ENCODE assay signal across 7 mouse cellular contexts in the genomic region with DNA sequence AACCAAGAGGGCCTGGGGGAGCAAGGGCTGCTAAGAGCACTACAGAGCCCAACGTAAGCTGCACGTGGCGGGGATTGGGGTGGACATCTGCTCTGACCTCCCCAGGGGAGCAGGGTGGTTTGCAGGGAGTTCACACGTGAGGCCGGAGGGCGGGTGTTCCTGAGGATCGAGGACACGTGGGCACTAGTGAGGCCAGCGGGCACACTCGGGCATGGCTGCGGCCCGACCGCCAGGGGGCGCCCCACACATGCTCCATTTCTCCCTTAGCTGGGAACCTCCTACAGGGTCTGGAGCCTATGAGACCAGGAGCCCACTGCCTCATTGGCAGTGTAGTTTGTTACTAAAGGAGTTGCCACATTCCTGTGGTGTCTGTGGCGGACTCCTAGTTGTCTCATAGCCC. TPM values are rescaled to one million over a fixed set of nuclear protein-coding genes. Genes with fewer than 3 reads are reported as not detected.
DNase-seq lines count a peak whose midpoint lies in the region; ATAC-seq and TF ChIP-seq lines count a peak whose summit lies in the region.

No protein-coding gene starts in this region.

- H3K4me2 ChIP-seq in hindbrain, postnatal 0 days (ENCODE audit: low read depth, low read length) = no peak overlapping the region

- no peak overlapping the region for H3K9ac ChIP-seq in hindbrain, postnatal 0 days (replicated peaks; ENCODE audit: low read length)

- H3K27ac ChIP-seq in hindbrain, postnatal 0 days = no peak overlapping the region

- H3K4me1 ChIP-seq in hindbrain, postnatal 0 days (ENCODE audit: insufficient read depth, low read length) = peaks cover 7% of the 10 kb centered on the region; the same call in 1 of the 2 replicates

- no peaks in the 10 kb centered on the region for H3K9me3 ChIP-seq in hindbrain, postnatal 0 days (ENCODE audit: low read length)

- H3K4me3 ChIP-seq in hindbrain, postnatal 0 days (ENCODE audit: low read length) = no peak overlapping the region

- ATAC-seq in frontal cortex, adult (ENCODE audit: low TSS enrichment) = peak; percentile 32; the same call in 1 of the 2 replicates
- peak; percentile 54; the same call in 1 of the 2 replicates for ATAC-seq in hindbrain, postnatal 0 days
- peak; percentile 80 for ATAC-seq in megakaryocyte progenitor cell, adult 5-6 weeks (replicated peaks; ENCODE audit: poor library complexity)

- 10% methylated on average over 15 of the region's 15 CpGs for WGBS in hindbrain, postnatal 0 days

- intact Hi-C loops in left cerebral cortex, postnatal 10 days (cut with DNase I) = loop anchor here (5.0 kb wide), 2 partner anchors 56 to 161 kb away; partner anchors contain the start of gene Epb41

- peak; percentile 68 for DNase-seq in NIH3T3 (ENCODE audit: low read depth)
- DNase-seq in c-Kit-positive CD71-positive TER-119-positive erythroid progenitor cells, embryonic 14.5 days (ENCODE audit: low spot score) = peak; percentile 65
- DNase-seq in hindbrain, postnatal 0 days (ENCODE audit: low spot score) = peak; percentile 65
- DNase-seq in left cerebral cortex, postnatal 10 days (ENCODE audit: extremely low spot score in 1 of 2, low spot score in 2 of 2) = peak; percentile 42 to 87
- peak; percentile 83 to 89 for DNase-seq in spleen, postnatal 10 days (ENCODE audit: low spot score in 2 of 2)

- peaks cover 39% of the 10 kb centered on the region; the same call in 1 of the 2 replicates for H3K27me3 ChIP-seq in hindbrain, postnatal 0 days (ENCODE audit: insufficient read depth, low read length)

- TF ChIP-seq CTCF in hindbrain, postnatal 0 days (IDR thresholded peaks at IDR 0.05; ENCODE audit: low read depth) = peak; percentile 86

- no peaks in the 10 kb centered on the region for H3K36me3 ChIP-seq in hindbrain, postnatal 0 days (ENCODE audit: insufficient read depth, low read length)

RNA-seq across cellular contexts. Expression of gene Tmem200b, which starts 5.1 kb away (rescaled TPM):
- 2.3 and 3.2 TPM in 2 replicates for total RNA-seq in hindbrain, postnatal 0 days (2014; rRNA removed)
- polyA plus RNA-seq in hindbrain, postnatal 0 days (2015; fragmentation: Nextera tagmentation; extraction: Ambion mirVana) = 0.48 and 0.64 TPM in 2 replicates
- 1 to 10 TPM; 3.1 to 3.9 TPM for total RNA-seq in left cerebral cortex, postnatal 10 days (2021)
- total RNA-seq in megakaryocyte progenitor cell, adult 5-6 weeks (2015) = not detected in 2 replicates
- not detected in 2 replicates for total RNA-seq in megakaryocyte progenitor cell, adult 5-6 weeks (2017)

RNA-seq across cellular contexts. Expression of gene Srsf4, which starts 43.0 kb away (rescaled TPM):
- 25.9 and 28.3 TPM in 2 replicates for total RNA-seq in hindbrain, postnatal 0 days (2014; rRNA removed)
- polyA plus RNA-seq in hindbrain, postnatal 0 days (2015; fragmentation: Nextera tagmentation; extraction: Ambion mirVana) = 76.0 and 86.0 TPM in 2 replicates
- total RNA-seq in left cerebral cortex, postnatal 10 days (2021) = 10 to 100 TPM; 73.4 to 74.0 TPM
- total RNA-seq in megakaryocyte progenitor cell, adult 5-6 weeks (2015) = 36.1 and 42.4 TPM in 2 replicates
- 58.2 and 86.6 TPM in 2 replicates for total RNA-seq in megakaryocyte progenitor cell, adult 5-6 weeks (2017)
